Mouse (Mus musculus): ENCODE data around the gene BC067074. TPM values are rescaled to one million over a fixed set of nuclear protein-coding genes. Genes with fewer than 3 reads are reported as not detected.

Gene BC067074
- polyA plus RNA-seq, 1 experiment from 2014 or later, result 0.65 TPM

- H3K9me3 ChIP-seq (ENCODE audit: control insufficient read depth), result no peaks in the 10 kb centered on the region
- no peak overlapping the region for H3K27ac ChIP-seq (ENCODE audit: low read depth, low read length)
- no peak for ATAC-seq
- no peaks in the 10 kb centered on the region for H3K27me3 ChIP-seq (replicated peaks; ENCODE audit: control insufficient read depth, insufficient read depth, low read length)
- H3K4me1 ChIP-seq (replicated peaks; ENCODE audit: control insufficient read depth, insufficient read depth, low read length), result no peaks in the 10 kb centered on the region
- 80% methylated on average over 10 of the region's 10 CpGs for WGBS
- H3K36me3 ChIP-seq (ENCODE audit: control insufficient read depth, insufficient read depth), result no peaks in the 10 kb centered on the region
- TF ChIP-seq CTCF (IDR thresholded peaks at IDR 0.05; ENCODE audit: low read depth), result no peak
- H3K4me3 ChIP-seq (ENCODE audit: low read depth, low read length), result no peak overlapping the region
- H3K4me2 ChIP-seq (replicated peaks; ENCODE audit: low read depth), result no peak overlapping the region
- H3K9ac ChIP-seq (ENCODE audit: low read depth, low read length), result no peak overlapping the region
These were observed 49.5 kb downstream of the BC067074 start for GRCm38 (mm10) chr13:113342355-113342919.

- Histone ChIP-seq H3K9ac (ENCODE audit: low read depth, low read length) (no peak overlapping the region), H3K27ac (ENCODE audit: low read depth, low read length) (no peak overlapping the region), H3K27me3 (replicated peaks; ENCODE audit: control insufficient read depth, insufficient read depth, low read length) (no peaks in the 10 kb centered on the region), H3K4me2 (replicated peaks; ENCODE audit: low read depth) (no peak overlapping the region), H3K4me3 (ENCODE audit: low read depth, low read length) (no peak overlapping the region), H3K9me3 (ENCODE audit: control insufficient read depth) (no peaks in the 10 kb centered on the region), H3K36me3 (ENCODE audit: control insufficient read depth, insufficient read depth) (no peaks in the 10 kb centered on the region), H3K4me1 (replicated peaks; ENCODE audit: control insufficient read depth, insufficient read depth, low read length) (no peaks in the 10 kb centered on the region)
- no peak for ATAC-seq
- WGBS, result 68% methylated on average over 11 of the region's 11 CpGs
- TF ChIP-seq CTCF (IDR thresholded peaks at IDR 0.05; ENCODE audit: low read depth), result no peak
These were observed 57.9 kb downstream of the BC067074 start for GRCm38 (mm10) chr13:113350743-113351430.

DNA sequence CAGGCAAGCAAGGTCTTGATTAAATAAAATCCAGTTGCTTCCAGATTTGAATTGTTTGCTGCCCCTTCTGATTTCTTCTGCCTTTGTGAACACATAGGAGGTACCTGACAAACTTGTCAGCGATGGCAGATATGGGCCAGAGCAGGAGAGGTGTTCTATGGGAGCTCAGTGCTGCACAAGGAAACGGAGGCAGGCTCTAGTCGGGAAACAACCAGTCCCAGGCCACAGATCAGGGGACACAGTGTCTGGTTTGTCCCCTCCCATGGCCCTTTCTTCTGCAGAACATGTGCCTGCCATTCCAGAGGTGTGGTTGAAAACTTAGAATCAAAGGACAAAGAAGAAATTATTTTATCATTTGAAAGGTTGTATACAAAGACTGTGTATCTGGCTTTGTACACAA is 60.6 kb downstream of the BC067074 start:
- no peaks in the 10 kb centered on the region for H3K36me3 ChIP-seq (ENCODE audit: control insufficient read depth, insufficient read depth)
- ATAC-seq, result no peak

GRCm38 (mm10) chr13:113353955-113354354 is 61.0 kb downstream of the BC067074 start:
- no peaks in the 10 kb centered on the region for H3K4me1 ChIP-seq (replicated peaks; ENCODE audit: control insufficient read depth, insufficient read depth, low read length)
- ATAC-seq, result no peak
- H3K27me3 ChIP-seq (replicated peaks; ENCODE audit: control insufficient read depth, insufficient read depth, low read length), result no peaks in the 10 kb centered on the region
- no peaks in the 10 kb centered on the region for H3K9me3 ChIP-seq (ENCODE audit: control insufficient read depth)
- H3K4me3 ChIP-seq (ENCODE audit: low read depth, low read length), result no peak overlapping the region
- H3K27ac ChIP-seq (ENCODE audit: low read depth, low read length), result no peak overlapping the region
- no peaks in the 10 kb centered on the region for H3K36me3 ChIP-seq (ENCODE audit: control insufficient read depth, insufficient read depth)
- TF ChIP-seq CTCF (IDR thresholded peaks at IDR 0.05; ENCODE audit: low read depth), result no peak
- H3K9ac ChIP-seq (ENCODE audit: low read depth, low read length), result no peak overlapping the region
- WGBS, result 83% methylated on average over 4 of the region's 4 CpGs
- no peak overlapping the region for H3K4me2 ChIP-seq (replicated peaks; ENCODE audit: low read depth)

More for the DNA sequence above, 60.6 kb downstream of the BC067074 start:
- Histone ChIP-seq H3K9ac (ENCODE audit: low read depth, low read length) (no peak overlapping the region), H3K27ac (ENCODE audit: low read depth, low read length) (no peak overlapping the region), H3K27me3 (replicated peaks; ENCODE audit: control insufficient read depth, insufficient read depth, low read length) (no peaks in the 10 kb centered on the region), H3K4me1 (replicated peaks; ENCODE audit: control insufficient read depth, insufficient read depth, low read length) (no peaks in the 10 kb centered on the region), H3K9me3 (ENCODE audit: control insufficient read depth) (no peaks in the 10 kb centered on the region), H3K4me2 (replicated peaks; ENCODE audit: low read depth) (no peak overlapping the region), H3K4me3 (ENCODE audit: low read depth, low read length) (no peak overlapping the region)
- WGBS, result 79% methylated on average over 3 of the region's 3 CpGs
- TF ChIP-seq CTCF (IDR thresholded peaks at IDR 0.05; ENCODE audit: low read depth), result no peak

- no peak for ATAC-seq
- no peaks in the 10 kb centered on the region for H3K4me1 ChIP-seq (replicated peaks; ENCODE audit: control insufficient read depth, insufficient read depth, low read length)
- no peaks in the 10 kb centered on the region for H3K36me3 ChIP-seq (ENCODE audit: control insufficient read depth, insufficient read depth)
- no peak overlapping the region for H3K27ac ChIP-seq (ENCODE audit: low read depth, low read length)
- H3K9me3 ChIP-seq (ENCODE audit: control insufficient read depth), result no peaks in the 10 kb centered on the region
- H3K27me3 ChIP-seq (replicated peaks; ENCODE audit: control insufficient read depth, insufficient read depth, low read length), result no peaks in the 10 kb centered on the region
- no peak overlapping the region for H3K4me3 ChIP-seq (ENCODE audit: low read depth, low read length)
- H3K9ac ChIP-seq (ENCODE audit: low read depth, low read length), result no peak overlapping the region
- no peak for TF ChIP-seq CTCF (IDR thresholded peaks at IDR 0.05; ENCODE audit: low read depth)
- WGBS, result 67% methylated on average over 4 of the region's 4 CpGs
- no peak overlapping the region for H3K4me2 ChIP-seq (replicated peaks; ENCODE audit: low read depth)
These were observed 62.1 kb downstream of the BC067074 start for GRCm38 (mm10) chr13:113355022-113355421.

DNA sequence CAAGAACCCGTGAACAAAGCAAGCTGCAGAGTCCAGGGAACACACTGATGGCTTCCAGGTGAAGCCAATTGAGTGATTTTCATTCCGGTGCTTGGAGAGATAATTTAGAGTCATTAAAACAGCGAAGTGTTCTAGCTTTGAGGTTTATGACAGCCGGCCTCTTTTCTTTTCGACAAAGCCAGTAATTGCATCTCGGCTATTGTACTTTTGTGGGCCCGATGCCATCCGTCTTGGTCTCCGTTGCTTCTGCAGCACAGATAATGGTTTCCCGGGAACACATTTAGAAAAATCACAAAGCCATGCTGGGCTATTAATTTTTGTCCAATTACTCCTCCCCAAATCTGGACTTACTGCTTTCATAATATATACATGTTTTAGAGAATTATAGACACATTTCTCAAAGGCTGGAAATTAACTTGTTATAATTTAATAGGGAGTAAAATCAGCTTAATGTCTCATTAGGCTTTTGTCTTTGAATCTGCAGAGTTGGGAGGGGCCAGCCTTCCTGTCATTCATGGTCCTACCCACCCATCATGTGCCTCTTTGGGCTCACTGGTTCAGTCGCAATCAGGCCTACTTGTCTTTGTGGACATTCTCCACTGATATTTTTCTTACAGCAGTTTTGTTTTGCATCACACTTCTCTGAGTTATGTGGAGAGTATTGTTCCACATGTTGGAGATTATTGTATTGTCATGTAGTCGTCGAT is 64.6 kb downstream of the BC067074 start:
- 90% methylated on average over 13 of the region's 13 CpGs for WGBS
- no peak for ATAC-seq
- no peaks in the 10 kb centered on the region for H3K9me3 ChIP-seq (ENCODE audit: control insufficient read depth)

More for the DNA sequence above, 64.6 kb downstream of the BC067074 start:
- H3K4me2 ChIP-seq (replicated peaks; ENCODE audit: low read depth), result no peak overlapping the region
- no peak overlapping the region for H3K27ac ChIP-seq (ENCODE audit: low read depth, low read length)
- H3K9ac ChIP-seq (ENCODE audit: low read depth, low read length), result no peak overlapping the region
- no peaks in the 10 kb centered on the region for H3K36me3 ChIP-seq (ENCODE audit: control insufficient read depth, insufficient read depth)
- no peak overlapping the region for H3K4me3 ChIP-seq (ENCODE audit: low read depth, low read length)
- H3K4me1 ChIP-seq (replicated peaks; ENCODE audit: control insufficient read depth, insufficient read depth, low read length), result no peaks in the 10 kb centered on the region
- no peaks in the 10 kb centered on the region for H3K27me3 ChIP-seq (replicated peaks; ENCODE audit: control insufficient read depth, insufficient read depth, low read length)
- no peak for TF ChIP-seq CTCF (IDR thresholded peaks at IDR 0.05; ENCODE audit: low read depth)
